Mouse (Mus musculus): Measurements from ENCODE around the gene Col23a1. TPM values are rescaled to one million over a fixed set of nuclear protein-coding genes. Genes with fewer than 3 reads are reported as not detected.

The Col23a1 gene
- polyA plus RNA-seq, 1 experiment from 2014 or later = 5.4 TPM

DNA sequence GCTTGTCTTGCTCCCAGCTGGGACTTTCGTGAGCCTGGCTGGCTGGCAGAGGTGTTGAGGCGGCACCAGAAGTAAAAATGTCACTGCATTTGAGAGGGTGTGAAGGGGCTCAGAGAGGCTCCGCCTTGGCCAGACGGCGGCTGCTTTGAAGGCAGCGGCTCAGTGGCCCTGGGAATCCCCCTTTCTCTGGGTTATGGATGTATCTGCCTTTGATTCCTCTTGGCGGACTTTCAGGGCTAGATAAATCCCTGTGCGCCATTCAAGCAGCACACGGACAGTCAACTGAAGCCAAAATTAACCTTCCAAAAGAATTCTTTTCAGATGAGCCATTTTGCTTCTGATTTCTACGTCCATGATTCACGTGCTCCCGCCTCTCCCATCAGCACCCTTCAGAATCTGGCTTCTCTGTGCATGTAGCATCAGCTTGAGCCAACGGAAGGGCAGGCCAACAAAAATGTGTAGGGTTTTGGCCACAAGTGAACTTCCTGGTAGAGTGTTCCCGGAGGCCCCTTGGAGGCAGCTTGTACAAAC is 237.0 kb downstream of the Col23a1 start:
- Histone ChIP-seq H3K36me3 (ENCODE audit: control insufficient read depth, insufficient read depth, low read length) (no peaks in the 10 kb centered on the region), H3K4me1 (ENCODE audit: control insufficient read depth, insufficient read depth, low read length) (no peaks in the 10 kb centered on the region), H3K4me2 (ENCODE audit: low read length) (no peak overlapping the region), H3K9me3 (ENCODE audit: control insufficient read depth, low read length) (no peaks in the 10 kb centered on the region), H3K27me3 (ENCODE audit: control insufficient read depth, insufficient read depth, low read length) (no peaks in the 10 kb centered on the region), H3K9ac (replicated peaks; ENCODE audit: low read length) (no peak overlapping the region), H3K27ac (replicated peaks; ENCODE audit: low read depth, low read length) (no peak overlapping the region), H3K4me3 (replicated peaks; ENCODE audit: low read depth, low read length) (no peak overlapping the region)
- 54% methylated on average over 14 of the region's 14 CpGs for WGBS
- no peak for DNase-seq
- no peak for ATAC-seq (ENCODE audit: low FRiP score, low TSS enrichment)

DNA sequence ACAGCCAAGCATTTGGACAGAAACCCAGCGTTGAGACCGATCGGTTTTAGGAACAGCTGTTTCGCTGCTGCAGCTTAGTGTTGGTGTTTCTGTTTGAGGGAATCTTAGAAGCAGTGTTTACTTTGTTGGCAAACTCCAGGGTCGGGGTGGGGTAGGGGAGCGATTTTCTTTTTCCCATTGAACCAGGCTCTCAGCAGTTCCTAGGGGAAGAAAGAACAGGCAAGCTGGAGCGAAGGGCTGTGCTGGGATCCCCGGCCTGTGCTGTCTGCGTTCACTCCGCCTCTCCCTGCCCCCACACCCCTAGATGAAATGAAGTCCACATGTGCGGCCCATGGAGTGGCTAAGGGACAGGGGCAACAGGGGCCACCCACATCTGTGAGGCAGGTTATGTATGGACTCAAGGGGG is 243.4 kb downstream of the Col23a1 start:
- 70% methylated on average over 11 of the region's 11 CpGs for WGBS

DNA sequence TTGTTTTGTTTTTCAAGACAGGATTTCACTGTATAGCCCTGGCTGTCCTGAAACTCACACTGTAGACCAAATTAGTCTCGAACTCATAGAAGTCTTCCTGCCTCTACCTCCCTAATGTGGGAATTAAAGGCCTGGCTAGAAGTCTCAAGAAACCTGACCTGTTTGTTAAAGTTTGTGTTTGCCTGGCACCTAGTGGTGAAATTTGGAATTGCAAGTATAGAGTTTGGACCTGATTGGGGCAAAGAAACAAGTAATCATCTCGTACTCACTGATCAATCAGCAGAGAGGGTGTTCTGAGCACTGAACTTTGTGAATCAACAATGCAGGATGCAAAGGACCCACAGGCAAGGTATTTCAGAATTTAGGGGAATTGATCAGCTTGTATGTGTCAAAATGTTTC is 244.6 kb downstream of the Col23a1 start:
- Histone ChIP-seq H3K9me3 (ENCODE audit: control insufficient read depth, low read length) (no peaks in the 10 kb centered on the region), H3K4me3 (replicated peaks; ENCODE audit: low read depth, low read length) (no peak overlapping the region), H3K9ac (replicated peaks; ENCODE audit: low read length) (no peak overlapping the region), H3K27ac (replicated peaks; ENCODE audit: low read depth, low read length) (no peak overlapping the region), H3K4me1 (ENCODE audit: control insufficient read depth, insufficient read depth, low read length) (no peaks in the 10 kb centered on the region), H3K4me2 (ENCODE audit: low read length) (no peak overlapping the region), H3K27me3 (ENCODE audit: control insufficient read depth, insufficient read depth, low read length) (no peaks in the 10 kb centered on the region), H3K36me3 (ENCODE audit: control insufficient read depth, insufficient read depth, low read length) (no peaks in the 10 kb centered on the region)
- ATAC-seq (ENCODE audit: low FRiP score, low TSS enrichment) (no peak), DNase-seq (peak; percentile 81)
- WGBS = 30% methylated on average over 2 of the region's 2 CpGs

More for the DNA sequence above, 243.4 kb downstream of the Col23a1 start:
- Histone ChIP-seq H3K4me3 (replicated peaks; ENCODE audit: low read depth, low read length) (no peak overlapping the region), H3K4me1 (ENCODE audit: control insufficient read depth, insufficient read depth, low read length) (no peaks in the 10 kb centered on the region), H3K27ac (replicated peaks; ENCODE audit: low read depth, low read length) (no peak overlapping the region), H3K9me3 (ENCODE audit: control insufficient read depth, low read length) (no peaks in the 10 kb centered on the region), H3K9ac (replicated peaks; ENCODE audit: low read length) (no peak overlapping the region), H3K4me2 (ENCODE audit: low read length) (no peak overlapping the region), H3K36me3 (ENCODE audit: control insufficient read depth, insufficient read depth, low read length) (no peaks in the 10 kb centered on the region), H3K27me3 (ENCODE audit: control insufficient read depth, insufficient read depth, low read length) (no peaks in the 10 kb centered on the region)
- DNase-seq (no peak), ATAC-seq (ENCODE audit: low FRiP score, low TSS enrichment) (no peak)

GRCm38 (mm10) chr11:51538388-51538787 is 248.7 kb downstream of the Col23a1 start:
- DNase-seq = no peak
- no peaks in the 10 kb centered on the region for H3K27me3 ChIP-seq (ENCODE audit: control insufficient read depth, insufficient read depth, low read length)
- no peak overlapping the region for H3K4me3 ChIP-seq (replicated peaks; ENCODE audit: low read depth, low read length)
- ATAC-seq (ENCODE audit: low FRiP score, low TSS enrichment) = no peak
- H3K9me3 ChIP-seq (ENCODE audit: control insufficient read depth, low read length) = no peaks in the 10 kb centered on the region
- H3K4me2 ChIP-seq (ENCODE audit: low read length) = no peak overlapping the region
- no peak overlapping the region for H3K9ac ChIP-seq (replicated peaks; ENCODE audit: low read length)
- H3K27ac ChIP-seq (replicated peaks; ENCODE audit: low read depth, low read length) = no peak overlapping the region
- WGBS = 44% methylated on average over 7 of the region's 7 CpGs
- H3K4me1 ChIP-seq (ENCODE audit: control insufficient read depth, insufficient read depth, low read length) = no peaks in the 10 kb centered on the region
- H3K36me3 ChIP-seq (ENCODE audit: control insufficient read depth, insufficient read depth, low read length) = no peaks in the 10 kb centered on the region

DNA sequence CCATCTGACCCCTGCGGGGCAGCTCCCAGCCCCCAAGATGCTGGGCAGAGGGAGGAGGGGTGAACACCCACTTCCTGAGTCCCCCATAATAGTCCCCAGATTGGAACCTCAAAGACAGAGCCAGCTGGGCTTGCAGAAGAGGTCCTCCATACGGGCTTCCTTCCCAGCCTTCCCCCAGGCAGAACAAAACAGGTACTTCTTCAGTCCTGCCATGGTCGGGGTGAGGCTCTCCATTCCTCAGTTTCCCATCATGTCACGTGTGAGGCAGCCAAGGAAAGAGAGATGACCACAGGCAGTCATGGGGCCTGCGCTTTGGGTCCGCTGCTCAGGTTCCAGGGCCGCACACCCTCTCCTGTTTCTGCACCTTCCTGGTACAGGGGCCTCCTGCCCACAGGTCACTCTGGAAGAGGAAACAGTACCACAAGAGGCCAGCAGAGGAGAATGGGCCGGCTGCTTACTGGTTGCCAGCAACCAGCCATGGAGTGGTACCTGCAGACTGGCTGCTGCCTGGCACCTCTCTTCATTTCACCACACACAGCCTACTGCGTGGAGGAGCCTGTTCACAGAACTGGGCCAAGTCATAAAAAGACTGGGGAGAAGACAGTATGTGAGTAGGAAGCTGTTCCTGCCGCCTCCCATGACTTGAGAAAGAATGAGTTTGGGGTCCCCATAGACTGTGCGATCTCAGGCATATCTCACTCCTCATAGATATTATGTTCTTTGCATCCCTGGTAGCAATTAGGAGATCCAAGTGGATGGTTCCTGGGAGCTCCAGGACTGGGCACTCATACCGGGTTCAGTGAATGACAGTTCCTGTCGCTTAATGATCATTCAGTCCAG is 249.4 kb downstream of the Col23a1 start:
- Histone ChIP-seq H3K9me3 (ENCODE audit: control insufficient read depth, low read length) (no peaks in the 10 kb centered on the region), H3K27me3 (ENCODE audit: control insufficient read depth, insufficient read depth, low read length) (no peaks in the 10 kb centered on the region), H3K27ac (replicated peaks; ENCODE audit: low read depth, low read length) (no peak overlapping the region), H3K9ac (replicated peaks; ENCODE audit: low read length) (no peak overlapping the region), H3K4me1 (ENCODE audit: control insufficient read depth, insufficient read depth, low read length) (no peaks in the 10 kb centered on the region), H3K4me2 (ENCODE audit: low read length) (no peak overlapping the region), H3K36me3 (ENCODE audit: control insufficient read depth, insufficient read depth, low read length) (no peaks in the 10 kb centered on the region), H3K4me3 (replicated peaks; ENCODE audit: low read depth, low read length) (no peak overlapping the region)
- ATAC-seq (ENCODE audit: low FRiP score, low TSS enrichment) (peak; percentile 48), DNase-seq (no peak)
- WGBS = 59% methylated on average over 13 of the region's 13 CpGs

DNA sequence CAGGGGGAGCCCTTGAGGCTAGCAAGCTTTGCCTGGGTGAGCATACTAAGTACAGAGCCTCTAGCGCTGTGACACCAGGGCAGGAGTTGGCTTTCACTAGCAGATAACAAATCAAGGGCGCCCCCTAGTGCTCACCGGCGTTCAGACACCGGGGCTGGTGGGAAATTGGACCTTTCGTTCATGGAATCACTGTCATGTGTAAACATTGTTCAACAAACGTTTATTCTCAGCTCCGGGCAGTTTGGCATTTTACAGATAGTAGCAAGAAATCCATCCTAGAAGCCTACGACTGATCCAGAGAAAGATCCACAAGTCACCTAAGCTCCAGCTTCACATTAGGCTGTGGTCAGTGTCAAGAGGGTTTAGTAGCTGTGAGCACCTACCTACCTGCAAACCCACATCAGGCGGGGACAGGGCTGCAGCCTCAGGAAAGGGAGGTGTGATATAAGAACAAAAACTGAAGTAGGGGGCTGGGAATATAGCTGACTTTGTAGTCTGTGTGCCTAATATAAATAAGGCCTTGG is 250.1 kb downstream of the Col23a1 start:
- ATAC-seq (ENCODE audit: low FRiP score, low TSS enrichment) (peak; percentile 81), DNase-seq (peak; percentile 95)
- Histone ChIP-seq H3K9me3 (ENCODE audit: control insufficient read depth, low read length) (no peaks in the 10 kb centered on the region), H3K36me3 (ENCODE audit: control insufficient read depth, insufficient read depth, low read length) (no peaks in the 10 kb centered on the region), H3K4me3 (replicated peaks; ENCODE audit: low read depth, low read length) (no peak overlapping the region), H3K4me1 (ENCODE audit: control insufficient read depth, insufficient read depth, low read length) (no peaks in the 10 kb centered on the region), H3K4me2 (ENCODE audit: low read length) (no peak overlapping the region), H3K9ac (replicated peaks; ENCODE audit: low read length) (no peak overlapping the region), H3K27ac (replicated peaks; ENCODE audit: low read depth, low read length) (no peak overlapping the region), H3K27me3 (ENCODE audit: control insufficient read depth, insufficient read depth, low read length) (no peaks in the 10 kb centered on the region)
- WGBS = 8% methylated on average over 10 of the region's 10 CpGs

GRCm38 (mm10) chr11:51542424-51542823 is 252.7 kb downstream of the Col23a1 start:
- H3K4me3 ChIP-seq (replicated peaks; ENCODE audit: low read depth, low read length) = no peak overlapping the region
- ATAC-seq (ENCODE audit: low FRiP score, low TSS enrichment) (no peak), DNase-seq (no peak)
- H3K4me2 ChIP-seq (ENCODE audit: low read length) = no peak overlapping the region
- no peak overlapping the region for H3K9ac ChIP-seq (replicated peaks; ENCODE audit: low read length)
- no peaks in the 10 kb centered on the region for H3K4me1 ChIP-seq (ENCODE audit: control insufficient read depth, insufficient read depth, low read length)
- no peaks in the 10 kb centered on the region for H3K27me3 ChIP-seq (ENCODE audit: control insufficient read depth, insufficient read depth, low read length)
- H3K27ac ChIP-seq (replicated peaks; ENCODE audit: low read depth, low read length) = no peak overlapping the region
- no peaks in the 10 kb centered on the region for H3K9me3 ChIP-seq (ENCODE audit: control insufficient read depth, low read length)
- H3K36me3 ChIP-seq (ENCODE audit: control insufficient read depth, insufficient read depth, low read length) = no peaks in the 10 kb centered on the region
- 64% methylated on average over 9 of the region's 9 CpGs for WGBS

- ATAC-seq (ENCODE audit: low FRiP score, low TSS enrichment) (no peak), DNase-seq (no peak)
- Histone ChIP-seq H3K9ac (replicated peaks; ENCODE audit: low read length) (no peak overlapping the region), H3K27ac (replicated peaks; ENCODE audit: low read depth, low read length) (no peak overlapping the region), H3K36me3 (ENCODE audit: control insufficient read depth, insufficient read depth, low read length) (no peaks in the 10 kb centered on the region), H3K4me1 (ENCODE audit: control insufficient read depth, insufficient read depth, low read length) (no peaks in the 10 kb centered on the region), H3K4me3 (replicated peaks; ENCODE audit: low read depth, low read length) (no peak overlapping the region), H3K4me2 (ENCODE audit: low read length) (no peak overlapping the region), H3K27me3 (ENCODE audit: control insufficient read depth, insufficient read depth, low read length) (no peaks in the 10 kb centered on the region), H3K9me3 (ENCODE audit: control insufficient read depth, low read length) (no peaks in the 10 kb centered on the region)
- 22% methylated on average over 7 of the region's 7 CpGs for WGBS
Observed at GRCm38 (mm10) chr11:51543487-51544050, 253.8 kb downstream of the Col23a1 start.

All from midbrain, embryonic 14.5 days (tissue).